Comparison of ENCODE assay signal across 9 mouse cellular contexts in genomic region chr2:60089528-60090247, GRCm38 (mm10).
DNase-seq lines count a peak whose midpoint lies in the region; ATAC-seq and TF ChIP-seq lines count a peak whose summit lies in the region.
"Had no signal": no experiment of that assay in that cellular context is flagged by ENCODE, and none has a peak within 500 bp of the region (broad histone marks: within the 10 kb centered on the region; RNA-seq: fewer than 3 reads in every experiment).

No protein-coding gene starts in this region.

- DNase-seq in liver, embryonic 11.5 days (ENCODE audit: low spot score), result no peak
- peak; percentile 76 for DNase-seq in kidney, postnatal 0 days (ENCODE audit: low spot score)
- no peak for DNase-seq in right cerebral cortex, postnatal 10 days (ENCODE audit: low spot score in 2 of 2)
- no peak for DNase-seq in right cerebral cortex, postnatal 25 days

- no peak overlapping the region for H3K9ac ChIP-seq in liver, embryonic 12.5 days
- no peak overlapping the region for H3K9ac ChIP-seq in liver, embryonic 11.5 days (ENCODE audit: low read depth, low read length)
- H3K9ac ChIP-seq in forebrain, embryonic 16.5 days (replicated peaks; ENCODE audit: low read depth, low read length), result no peak overlapping the region
- peak overlapping the region; percentile 35; the same call in 1 of the 2 replicates for H3K9ac ChIP-seq in kidney, postnatal 0 days (ENCODE audit: low read depth, low read length)
- H3K9ac ChIP-seq in neural tube, embryonic 14.5 days (replicated peaks; ENCODE audit: low read depth, low read length), result peak overlapping the region; percentile 39; the same call in 1 of the 2 replicates
- H3K9ac ChIP-seq: embryonic facial prominence, embryonic 15.5 days; stomach, embryonic 15.5 days had no signal

- no peak overlapping the region for H3K27ac ChIP-seq in liver, embryonic 12.5 days
- no peak overlapping the region for H3K27ac ChIP-seq in liver, embryonic 11.5 days (ENCODE audit: low read depth, low read length)
- H3K27ac ChIP-seq in forebrain, embryonic 16.5 days (ENCODE audit: low read length), result no peak overlapping the region
- peak overlapping the region; percentile 73 for H3K27ac ChIP-seq in kidney, postnatal 0 days
- H3K27ac ChIP-seq in neural tube, embryonic 14.5 days (ENCODE audit: low read depth, low read length), result peak overlapping the region; percentile 61
- H3K27ac ChIP-seq: embryonic facial prominence, embryonic 15.5 days; stomach, embryonic 15.5 days had no signal

- TF ChIP-seq CTCF in kidney, postnatal 0 days (IDR thresholded peaks at IDR 0.05; ENCODE audit: low read depth), result no peak

- peak overlapping the region; percentile 7; the same call in 1 of the 2 replicates for H3K4me2 ChIP-seq in liver, embryonic 12.5 days
- no peak overlapping the region for H3K4me2 ChIP-seq in liver, embryonic 11.5 days
- H3K4me2 ChIP-seq in forebrain, embryonic 16.5 days (ENCODE audit: low read length), result peak overlapping the region; percentile 4; the same call in 1 of the 2 replicates
- H3K4me2 ChIP-seq in kidney, postnatal 0 days (ENCODE audit: low read length), result peak overlapping the region; percentile 51
- peak overlapping the region; percentile 36 for H3K4me2 ChIP-seq in neural tube, embryonic 14.5 days (ENCODE audit: low read depth, low read length)
- H3K4me2 ChIP-seq: embryonic facial prominence, embryonic 15.5 days; stomach, embryonic 15.5 days had no signal

- H3K9me3 ChIP-seq in liver, embryonic 12.5 days (replicated peaks), result no peaks in the 10 kb centered on the region
- no peaks in the 10 kb centered on the region for H3K9me3 ChIP-seq in liver, embryonic 11.5 days (ENCODE audit: control insufficient read depth, low read length)
- H3K9me3 ChIP-seq in forebrain, embryonic 16.5 days (ENCODE audit: control insufficient read depth, low read length), result no peaks in the 10 kb centered on the region
- H3K9me3 ChIP-seq in kidney, postnatal 0 days (replicated peaks; ENCODE audit: low read length), result no peaks in the 10 kb centered on the region
- H3K9me3 ChIP-seq in neural tube, embryonic 14.5 days (ENCODE audit: control insufficient read depth, low read length), result no peaks in the 10 kb centered on the region
- H3K9me3 ChIP-seq: embryonic facial prominence, embryonic 15.5 days; stomach, embryonic 15.5 days had no signal

- peaks cover 10% of the 10 kb centered on the region; the same call in 1 of the 2 replicates for H3K4me1 ChIP-seq in liver, embryonic 12.5 days
- no peaks in the 10 kb centered on the region for H3K4me1 ChIP-seq in liver, embryonic 11.5 days (replicated peaks; ENCODE audit: control insufficient read depth, insufficient read depth, low read length)
- H3K4me1 ChIP-seq in forebrain, embryonic 16.5 days (replicated peaks; ENCODE audit: control insufficient read depth, insufficient read depth, low read length), result peaks cover 10% of the 10 kb centered on the region
- peaks cover 4% of the 10 kb centered on the region; the same call in 1 of the 2 replicates for H3K4me1 ChIP-seq in kidney, postnatal 0 days (replicated peaks; ENCODE audit: insufficient read depth, low read length)
- peaks cover 11% of the 10 kb centered on the region; the same call in 1 of the 2 replicates for H3K4me1 ChIP-seq in neural tube, embryonic 14.5 days (ENCODE audit: control insufficient read depth, insufficient read depth, low read length)

- WGBS in liver, embryonic 12.5 days (ENCODE audit: insufficient replicate concordance), result 71% methylated on average over 15 of the region's 15 CpGs
- 78% methylated on average over 15 of the region's 15 CpGs for WGBS in liver, embryonic 11.5 days
- 29% methylated on average over 15 of the region's 15 CpGs for WGBS in forebrain, embryonic 16.5 days
- WGBS in kidney, postnatal 0 days, result 29% methylated on average over 15 of the region's 15 CpGs
- WGBS in neural tube, embryonic 14.5 days, result 27% methylated on average over 15 of the region's 15 CpGs

- no peaks in the 10 kb centered on the region for H3K36me3 ChIP-seq in liver, embryonic 12.5 days
- no peaks in the 10 kb centered on the region for H3K36me3 ChIP-seq in liver, embryonic 11.5 days (ENCODE audit: control insufficient read depth, insufficient read depth, low read length)
- no peaks in the 10 kb centered on the region for H3K36me3 ChIP-seq in forebrain, embryonic 16.5 days (ENCODE audit: control insufficient read depth, insufficient read depth)
- no peaks in the 10 kb centered on the region for H3K36me3 ChIP-seq in kidney, postnatal 0 days (ENCODE audit: insufficient read depth, low read length)
- H3K36me3 ChIP-seq in neural tube, embryonic 14.5 days (ENCODE audit: control insufficient read depth, insufficient read depth, low read length), result no peaks in the 10 kb centered on the region
- H3K36me3 ChIP-seq: stomach, embryonic 15.5 days had no signal

- no peaks in the 10 kb centered on the region for H3K27me3 ChIP-seq in liver, embryonic 12.5 days (replicated peaks)
- H3K27me3 ChIP-seq in liver, embryonic 11.5 days (replicated peaks; ENCODE audit: control insufficient read depth, insufficient read depth, low read length), result no peaks in the 10 kb centered on the region
- no peaks in the 10 kb centered on the region for H3K27me3 ChIP-seq in forebrain, embryonic 16.5 days (replicated peaks; ENCODE audit: control insufficient read depth, insufficient read depth, low read length)
- no peaks in the 10 kb centered on the region for H3K27me3 ChIP-seq in kidney, postnatal 0 days (ENCODE audit: insufficient read depth, low read length)
- H3K27me3 ChIP-seq in neural tube, embryonic 14.5 days (ENCODE audit: control insufficient read depth, insufficient read depth, low read length), result no peaks in the 10 kb centered on the region
- H3K27me3 ChIP-seq: embryonic facial prominence, embryonic 15.5 days; stomach, embryonic 15.5 days had no signal

- H3K4me3 ChIP-seq in liver, embryonic 12.5 days, result no peak overlapping the region
- H3K4me3 ChIP-seq in liver, embryonic 11.5 days (ENCODE audit: low read depth, low read length), result no peak overlapping the region
- H3K4me3 ChIP-seq in forebrain, embryonic 16.5 days (replicated peaks; ENCODE audit: low read length), result no peak overlapping the region
- peak overlapping the region; percentile 22; the same call in 1 of the 2 replicates for H3K4me3 ChIP-seq in kidney, postnatal 0 days (replicated peaks; ENCODE audit: low read depth, low read length)
- H3K4me3 ChIP-seq in neural tube, embryonic 14.5 days (ENCODE audit: low read depth, low read length), result 0 out of 2 replicates have a peak overlapping the region, but pooled peaks have one; percentile 2
- H3K4me3 ChIP-seq: embryonic facial prominence, embryonic 15.5 days; stomach, embryonic 15.5 days had no signal

- no peak for ATAC-seq in liver, embryonic 12.5 days
- ATAC-seq in liver, embryonic 11.5 days (replicated peaks; ENCODE audit: low FRiP score), result no peak
- ATAC-seq in forebrain, embryonic 16.5 days, result no peak
- peak; percentile 76; the same call in 1 of the 2 replicates for ATAC-seq in kidney, postnatal 0 days (replicated peaks; ENCODE audit: low FRiP score, low read depth)
- ATAC-seq in neural tube, embryonic 14.5 days (ENCODE audit: low read depth), result peak; percentile 81

Comparison
In these comparisons a context has a peak if more than half of its experiments do, and no peak if none do; other contexts are left out.
1. ATAC-seq: peak in kidney, postnatal 0 days (single experiment) and neural tube, embryonic 14.5 days (single experiment); none in liver, embryonic 12.5 days (single experiment), liver, embryonic 11.5 days (single experiment) and forebrain, embryonic 16.5 days (single experiment).
2. H3K27ac ChIP-seq: peak in kidney, postnatal 0 days (single experiment) and neural tube, embryonic 14.5 days (single experiment); none in liver, embryonic 12.5 days (single experiment), liver, embryonic 11.5 days (single experiment) and forebrain, embryonic 16.5 days (single experiment).
3. H3K4me3 ChIP-seq: peak in kidney, postnatal 0 days (single experiment) and neural tube, embryonic 14.5 days (single experiment); none in liver, embryonic 12.5 days (single experiment), liver, embryonic 11.5 days (single experiment) and forebrain, embryonic 16.5 days (single experiment).
4. H3K9ac ChIP-seq: peak in kidney, postnatal 0 days (single experiment) and neural tube, embryonic 14.5 days (single experiment); none in liver, embryonic 12.5 days (single experiment), liver, embryonic 11.5 days (single experiment) and forebrain, embryonic 16.5 days (single experiment).